Mouse (Mus musculus): ENCODE results near the gene Tff3. TPM values are rescaled to one million over a fixed set of nuclear protein-coding genes. Genes with fewer than 3 reads are reported as not detected.

Tff3 gene
- polyA plus RNA-seq (2015; fragmentation: Nextera tagmentation; extraction: Ambion mirVana) = 0.71 and 2.3 TPM in 2 replicates

GRCm38 (mm10) chr17:31129452-31129851 is at the start of gene Tff3:
Gene Tff3, minus strand, starts transcription at chr17:31129646.

GRCm38 (mm10) chr17:31165127-31165526 is 35.7 kb upstream of the Tff3 start, which contains the start of gene Tff1:
Gene Tff1, minus strand, starts transcription at chr17:31165277.

GRCm38 (mm10) chr17:31144040-31145037 is 14.9 kb upstream of the Tff3 start, which contains the start of gene Tff2:
Gene Tff2, minus strand, starts transcription at chr17:31144282.

Other genes starting within 250 kb of the Tff3 start
- 2.0 and 2.2 TPM in 2 replicates for gene Glp1r, start 227.8 kb downstream of the Tff3 start, polyA plus RNA-seq (2015; fragmentation: Nextera tagmentation; extraction: Ambion mirVana)
- gene Umodl1, start 175.0 kb downstream of the Tff3 start, polyA plus RNA-seq (2015; fragmentation: Nextera tagmentation; extraction: Ambion mirVana) = 0.03 TPM in 1 of 2 replicates, not detected in the other
- gene Abcg1, start 72.0 kb downstream of the Tff3 start, polyA plus RNA-seq (2015; fragmentation: Nextera tagmentation; extraction: Ambion mirVana) = 19.1 TPM in 2 replicates
- not detected in 2 replicates for gene Tff2, start 14.6 kb upstream of the Tff3 start, polyA plus RNA-seq (2015; fragmentation: Nextera tagmentation; extraction: Ambion mirVana)
- gene Tff1, start 35.6 kb upstream of the Tff3 start, polyA plus RNA-seq (2015; fragmentation: Nextera tagmentation; extraction: Ambion mirVana) = not detected in 2 replicates
- gene Tmprss3, start 69.3 kb upstream of the Tff3 start, polyA plus RNA-seq (2015; fragmentation: Nextera tagmentation; extraction: Ambion mirVana) = not detected in 2 replicates
- not detected in 2 replicates for gene Ubash3a, start 78.2 kb upstream of the Tff3 start, polyA plus RNA-seq (2015; fragmentation: Nextera tagmentation; extraction: Ambion mirVana)
- 5.7 and 6.8 TPM in 2 replicates for gene Rsph1, start 147.7 kb upstream of the Tff3 start, polyA plus RNA-seq (2015; fragmentation: Nextera tagmentation; extraction: Ambion mirVana)
- gene Slc37a1, start 157.1 kb upstream of the Tff3 start, polyA plus RNA-seq (2015; fragmentation: Nextera tagmentation; extraction: Ambion mirVana) = 6.8 and 7.4 TPM in 2 replicates

Measured in neural tube, postnatal 0 days (tissue).